Mouse (Mus musculus) myocyte (in vitro differentiated cells): ENCODE measurements at regions not wholly inside any gene's neighbourhood (a gene's known extent, or its start where the extent isn't known, plus 50 kb on each side); places are given as distances from the start of the nearest gene placed in this dataset.

Experiments
- H3K27me3 ChIP-seq: one replicate; pipeline ENCODE4 v1.6.1; 2011; ENCODE audit not compliant: control insufficient read depth, insufficient read depth, insufficient read length
- H3K36me3 ChIP-seq: one replicate; pipeline ENCODE4 v1.6.1; 2011; ENCODE audit not compliant: control insufficient read depth, insufficient read depth
- H3K4me2 ChIP-seq: one replicate; pipeline ENCODE4 v1.6.1; 2011; ENCODE audit warnings: low read depth, control low read depth
- H3K4me3 ChIP-seq: one replicate; pipeline ENCODE4 v1.5.1; 2011; ENCODE audit warnings: mild to moderate bottlenecking, control low read depth, moderate library complexity
- H3K79me2 ChIP-seq: one replicate; pipeline ENCODE4 v1.6.1; 2011; ENCODE audit not compliant: control insufficient read depth, insufficient read depth
- H3ac ChIP-seq: one replicate; pipeline ENCODE4 v1.6.1; 2011; ENCODE audit not compliant: control insufficient read depth, insufficient read length
- CEBPB ChIP-seq: IDR thresholded peaks from 2 replicates; pipeline ENCODE4 v1.6.1; 2011; ENCODE audit warnings: mild to moderate bottlenecking, moderate library complexity; ENCODE audit not compliant: poor library complexity, insufficient read depth, severe bottlenecking
- E2F4 ChIP-seq: IDR thresholded peaks from one replicate; pipeline ENCODE4 v1.6.1; 2011; ENCODE audit warnings: mild to moderate bottlenecking, control low read depth, moderate library complexity; ENCODE audit not compliant: insufficient read depth
- MAX ChIP-seq: IDR thresholded peaks from one replicate; pipeline ENCODE4 v1.6.1; 2011; ENCODE audit warnings: low read depth, mild to moderate bottlenecking, control low read depth
- MYOD1 ChIP-seq, 3 experiments: IDR thresholded peaks; one replicate each; pipeline ENCODE4 v1.6.1; 2011; ENCODE audit warnings: control low read depth in 2 of 3, low read depth in 2 of 3, mild to moderate bottlenecking in 2 of 3, moderate library complexity in 1 of 3; ENCODE audit not compliant: insufficient read length in 2 of 3, control insufficient read depth in 1 of 3
- MYOG ChIP-seq, 3 experiments: IDR thresholded peaks; one replicate each; pipeline ENCODE4 v1.6.1; 2011; ENCODE audit warnings: control low read depth in 2 of 3, low read depth in 2 of 3, mild to moderate bottlenecking in 2 of 3; ENCODE audit not compliant: insufficient read length in 2 of 3, control insufficient read depth in 1 of 3, insufficient read depth in 1 of 3
- POLR2A ChIP-seq: IDR thresholded peaks from one replicate; pipeline ENCODE4 v1.6.1; 2011; ENCODE audit warnings: low read depth, mild to moderate bottlenecking, control low read depth, moderate library complexity; ENCODE audit not compliant: insufficient read length
- POLR2AphosphoS2 ChIP-seq: IDR thresholded peaks from one replicate; pipeline ENCODE4 v1.6.1; 2011; ENCODE audit warnings: low read depth, control low read depth; ENCODE audit not compliant: insufficient read length
- REST ChIP-seq: IDR thresholded peaks from one replicate; pipeline ENCODE4 v1.6.1; 2011; ENCODE audit warnings: mild to moderate bottlenecking, control low read depth, moderate library complexity; ENCODE audit not compliant: insufficient read depth, insufficient read length
- SRF ChIP-seq: IDR thresholded peaks from one replicate; pipeline ENCODE4 v1.6.1; 2011; ENCODE audit warnings: low read depth; ENCODE audit not compliant: control insufficient read depth, insufficient read length
- TCF12 ChIP-seq: IDR thresholded peaks from one replicate; pipeline ENCODE4 v1.6.1; 2011; ENCODE audit warnings: mild to moderate bottlenecking, control low read depth; ENCODE audit not compliant: poor library complexity, insufficient read depth, severe bottlenecking
- TCF3 ChIP-seq: IDR thresholded peaks from one replicate; pipeline ENCODE4 v1.6.1; 2011; ENCODE audit warnings: low read depth, control low read depth; ENCODE audit not compliant: insufficient read length
- USF1 ChIP-seq: IDR thresholded peaks from one replicate; pipeline ENCODE4 v1.6.1; 2011; ENCODE audit warnings: low read depth, mild to moderate bottlenecking, control low read depth, moderate library complexity

- Histone ChIP-seq H3K27me3 (no peaks in the 10 kb centered on the region), H3K36me3 (no peaks in the 10 kb centered on the region), H3K79me2 (no peaks in the 10 kb centered on the region), H3K4me3 (no peak overlapping the region), H3K4me2 (no peak overlapping the region), H3ac (no peak overlapping the region)
- TF ChIP-seq POLR2AphosphoS2, result no peak
- no peak for TF ChIP-seq E2F4
- TF ChIP-seq TCF12, result no peak
- TF ChIP-seq USF1, result no peak
- no peak for TF ChIP-seq POLR2A
- no peak for TF ChIP-seq TCF3
- no peak for TF ChIP-seq CEBPB
- TF ChIP-seq MYOD1 (IDR thresholded peaks at IDR 0.05; ENCODE audit: control insufficient read depth in 1 of 3, insufficient read length in 2 of 3, low read depth in 2 of 3), result no peak
- no peak for TF ChIP-seq SRF
- TF ChIP-seq MAX, result no peak
- no peak for TF ChIP-seq MYOG (IDR thresholded peaks at IDR 0.05; ENCODE audit: control insufficient read depth in 1 of 3, insufficient read depth in 1 of 3, insufficient read length in 2 of 3, low read depth in 2 of 3)
- no peak for TF ChIP-seq REST
Measured at GRCm38 (mm10) chr8:41815272-41815671, 398.4 kb upstream of the Frg1 start.

- H3K4me2 ChIP-seq, result no peak overlapping the region
- no peak overlapping the region for H3ac ChIP-seq
- TF ChIP-seq POLR2AphosphoS2 (no peak), MYOG (IDR thresholded peaks at IDR 0.05; ENCODE audit: control insufficient read depth in 1 of 3, insufficient read depth in 1 of 3, insufficient read length in 2 of 3, low read depth in 2 of 3) (no peak), TCF3 (no peak), POLR2A (no peak)
- H3K27me3 ChIP-seq, result no peaks in the 10 kb centered on the region
- no peak overlapping the region for H3K4me3 ChIP-seq
- H3K79me2 ChIP-seq, result no peaks in the 10 kb centered on the region
- no peaks in the 10 kb centered on the region for H3K36me3 ChIP-seq
Measured at GRCm38 (mm10) chr8:41795625-41796024, 378.8 kb upstream of the Frg1 start.

GRCm38 (mm10) chr8:41786952-41787861, 370.3 kb upstream of the Frg1 start:
- TF ChIP-seq POLR2AphosphoS2, result no peak
- TF ChIP-seq MYOG (IDR thresholded peaks at IDR 0.05; ENCODE audit: control insufficient read depth in 1 of 3, insufficient read depth in 1 of 3, insufficient read length in 2 of 3, low read depth in 2 of 3), result no peak
- TF ChIP-seq TCF3, result no peak
- no peak for TF ChIP-seq USF1
- TF ChIP-seq E2F4, result no peak
- TF ChIP-seq MYOD1 (IDR thresholded peaks at IDR 0.05; ENCODE audit: control insufficient read depth in 1 of 3, insufficient read length in 2 of 3, low read depth in 2 of 3), result no peak
- TF ChIP-seq SRF, result no peak
- no peak for TF ChIP-seq TCF12
- TF ChIP-seq MAX, result no peak
- TF ChIP-seq REST, result no peak
- no peak for TF ChIP-seq POLR2A
- no peak for TF ChIP-seq CEBPB
- no peaks in the 10 kb centered on the region for H3K79me2 ChIP-seq
- no peak overlapping the region for H3ac ChIP-seq
- H3K4me2 ChIP-seq, result no peak overlapping the region
- no peaks in the 10 kb centered on the region for H3K36me3 ChIP-seq
- no peak overlapping the region for H3K4me3 ChIP-seq
- no peaks in the 10 kb centered on the region for H3K27me3 ChIP-seq

GRCm38 (mm10) chr8:41785977-41786376, 369.1 kb upstream of the Frg1 start:
- no peak overlapping the region for H3K4me3 ChIP-seq
- H3ac ChIP-seq, result no peak overlapping the region
- TF ChIP-seq USF1 (no peak), MYOG (IDR thresholded peaks at IDR 0.05; ENCODE audit: control insufficient read depth in 1 of 3, insufficient read depth in 1 of 3, insufficient read length in 2 of 3, low read depth in 2 of 3) (no peak), MAX (no peak), REST (no peak), CEBPB (no peak), POLR2A (no peak), SRF (no peak), POLR2AphosphoS2 (no peak), MYOD1 (IDR thresholded peaks at IDR 0.05; ENCODE audit: control insufficient read depth in 1 of 3, insufficient read length in 2 of 3, low read depth in 2 of 3) (no peak), TCF12 (no peak), TCF3 (no peak), E2F4 (no peak)
- H3K79me2 ChIP-seq, result no peaks in the 10 kb centered on the region
- H3K4me2 ChIP-seq, result no peak overlapping the region
- H3K27me3 ChIP-seq, result no peaks in the 10 kb centered on the region
- no peaks in the 10 kb centered on the region for H3K36me3 ChIP-seq
